Mouse (Mus musculus) intestine, postnatal 0 days (tissue): ENCODE data around the gene Srrm1. TPM values are rescaled to one million over a fixed set of nuclear protein-coding genes. Genes with fewer than 3 reads are reported as not detected.
A peak's percentile ranks its signal among the peaks of the same experiment; 100 is the strongest.

Experiments used
- ATAC-seq: fragments of 200-750 bp; cut with Nextera tagmentation; 2 replicates; pipeline ENCODE4 v1.8.0; 2017; ENCODE audit warnings: mild to moderate bottlenecking, moderate TSS enrichment, moderate library complexity
- H3K27ac ChIP-seq: fragments of 300-500 bp; sonication (generic); 2 replicates; pipeline ENCODE4 v1.5.1; 2014; ENCODE audit warnings: mild to moderate bottlenecking, low read depth, low read length, moderate library complexity
- H3K27me3 ChIP-seq: fragments of 300-500 bp; sonication (generic); replicated peaks from 2 replicates; pipeline ENCODE4 v1.6.1; 2014; ENCODE audit warnings: low read length, mixed read lengths; ENCODE audit not compliant: control insufficient read depth, insufficient read depth
- H3K36me3 ChIP-seq: fragments of 300-500 bp; sonication (generic); 2 replicates; pipeline ENCODE4 v1.6.1; 2014; ENCODE audit warnings: mild to moderate bottlenecking, moderate library complexity; ENCODE audit not compliant: control insufficient read depth, insufficient read depth
- H3K4me1 ChIP-seq: fragments of 300-500 bp; sonication (generic); replicated peaks from 2 replicates; pipeline ENCODE4 v1.6.1; 2014; ENCODE audit warnings: antibody characterized with exemption, low read length, mixed read lengths; ENCODE audit not compliant: control insufficient read depth, insufficient read depth
- H3K4me2 ChIP-seq: fragments of 300-500 bp; sonication (generic); replicated peaks from 2 replicates; pipeline ENCODE4 v1.6.1; 2014; ENCODE audit warnings: low read depth, mild to moderate bottlenecking, moderate library complexity
- H3K4me3 ChIP-seq: fragments of 300-500 bp; sonication (generic); 2 replicates; pipeline ENCODE4 v1.5.1; 2014; ENCODE audit warnings: low read depth, low read length
- H3K9ac ChIP-seq: fragments of 300-500 bp; sonication (generic); 2 replicates; pipeline ENCODE4 v1.6.1; 2014; ENCODE audit warnings: mild to moderate bottlenecking, low read depth, low read length
- H3K9me3 ChIP-seq: fragments of 300-500 bp; sonication (generic); 2 replicates; pipeline ENCODE4 v1.6.1; 2016; ENCODE audit warnings: mixed run types; ENCODE audit not compliant: control insufficient read depth
- CTCF ChIP-seq: sonication (generic); IDR thresholded peaks from 2 replicates; pipeline ENCODE4 v1.5.1; 2016; ENCODE audit warnings: low read depth, mild to moderate bottlenecking, control low read depth, antibody characterized with exemption, moderate library complexity
- WGBS: fragments of 180-500 bp; shearing (Covaris S2); extraction: QIAGEN DNeasy Blood & Tissue Kit; methylation state at CpG from one replicate; pipeline ENCODE4 v1.1.7; 2014; 5-methylcytosine and 5-hydroxymethylcytosine counted together
- polyA plus RNA-seq: library from polyadenylated mRNA; unstranded; fragments of >200 nt; fragmentation: Nextera tagmentation; extraction: Ambion mirVana; gene quantifications from 2 replicates; pipeline ENCODE4 v1.2.1, GENCODE M21; 2015

The Srrm1 gene
- polyA plus RNA-seq, 1 experiment from 2014 or later: 113 TPM

GRCm38 (mm10) chr4:135296565-135296964, 56.6 kb downstream of the Srrm1 start:
- no peak for TF ChIP-seq CTCF
- no peak overlapping the region for H3K27ac ChIP-seq
- H3K4me3 ChIP-seq: no peak overlapping the region
- H3K27me3 ChIP-seq: no peaks in the 10 kb centered on the region
- H3K9me3 ChIP-seq: no peaks in the 10 kb centered on the region
- H3K9ac ChIP-seq: no peak overlapping the region
- peaks cover 3% of the 10 kb centered on the region; the same call in 1 of the 2 replicates for H3K4me1 ChIP-seq
- H3K4me2 ChIP-seq: no peak overlapping the region
- ATAC-seq: no peak
- no peaks in the 10 kb centered on the region for H3K36me3 ChIP-seq

GRCm38 (mm10) chr4:135293813-135294212, 59.3 kb downstream of the Srrm1 start:
- Histone ChIP-seq H3K36me3 (no peaks in the 10 kb centered on the region), H3K9me3 (no peaks in the 10 kb centered on the region), H3K27me3 (no peaks in the 10 kb centered on the region), H3K4me3 (no peak overlapping the region), H3K4me1 (peaks cover 3% of the 10 kb centered on the region; the same call in 1 of the 2 replicates), H3K9ac (no peak overlapping the region), H3K27ac (no peak overlapping the region), H3K4me2 (no peak overlapping the region)
- WGBS: 67% methylated on average over 3 of the region's 3 CpGs
- TF ChIP-seq CTCF: no peak
- ATAC-seq: no peak

- ATAC-seq: peak; percentile 55
- H3K9ac ChIP-seq: no peak overlapping the region
- peak overlapping the region; percentile 37 for H3K4me2 ChIP-seq
- H3K27ac ChIP-seq: peak overlapping the region; percentile 41
- no peaks in the 10 kb centered on the region for H3K9me3 ChIP-seq
- no peak overlapping the region for H3K4me3 ChIP-seq
- 0 out of 2 replicates have a peak, but pooled peaks have one; percentile 3 for TF ChIP-seq CTCF
- no peaks in the 10 kb centered on the region for H3K36me3 ChIP-seq
- no peaks in the 10 kb centered on the region for H3K27me3 ChIP-seq
- peaks cover 3% of the 10 kb centered on the region; the same call in 1 of the 2 replicates for H3K4me1 ChIP-seq
- WGBS: 9% methylated on average over 12 of the region's 12 CpGs
Measured at GRCm38 (mm10) chr4:135292477-135293089, 60.5 kb downstream of the Srrm1 start.

GRCm38 (mm10) chr4:135291841-135292240, 61.3 kb downstream of the Srrm1 start:
- WGBS: 45% methylated on average over 6 of the region's 6 CpGs
- no peak overlapping the region for H3K4me2 ChIP-seq

DNA sequence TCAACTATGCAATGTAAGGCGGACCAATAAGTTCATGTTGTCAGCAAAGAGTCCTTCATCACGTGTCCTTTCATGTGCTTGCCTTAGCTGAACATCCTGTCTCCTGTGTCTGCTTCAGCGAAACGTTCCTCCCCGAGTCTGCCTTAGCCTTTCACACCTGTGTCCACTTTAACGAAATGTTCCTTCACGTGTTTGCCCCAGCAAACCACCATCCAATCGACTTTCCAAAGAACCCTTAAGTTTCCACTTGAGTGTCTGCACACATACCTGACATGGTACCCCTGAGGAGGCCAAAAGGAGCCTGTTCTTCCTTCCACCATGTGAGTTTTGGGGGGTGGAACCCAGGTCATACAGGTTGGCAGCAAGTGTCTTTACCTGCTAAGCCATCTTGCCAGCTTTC, 61.9 kb downstream of the Srrm1 start:
- WGBS: 91% methylated on average over 8 of the region's 8 CpGs
- no peak for TF ChIP-seq CTCF
- no peak for ATAC-seq
- Histone ChIP-seq H3K4me3 (no peak overlapping the region), H3K4me1 (peaks cover 15% of the 10 kb centered on the region; the same call in 1 of the 2 replicates), H3K9me3 (no peaks in the 10 kb centered on the region), H3K27me3 (no peaks in the 10 kb centered on the region), H3K4me2 (no peak overlapping the region), H3K27ac (no peak overlapping the region), H3K9ac (no peak overlapping the region), H3K36me3 (no peaks in the 10 kb centered on the region)

More at GRCm38 (mm10) chr4:135291841-135292240, 61.3 kb downstream of the Srrm1 start:
- H3K36me3 ChIP-seq: no peaks in the 10 kb centered on the region
- H3K9me3 ChIP-seq: no peaks in the 10 kb centered on the region
- no peak overlapping the region for H3K27ac ChIP-seq
- no peak overlapping the region for H3K4me3 ChIP-seq
- no peak for TF ChIP-seq CTCF
- no peak for ATAC-seq
- H3K4me1 ChIP-seq: peaks cover 9% of the 10 kb centered on the region; the same call in 1 of the 2 replicates
- no peaks in the 10 kb centered on the region for H3K27me3 ChIP-seq
- H3K9ac ChIP-seq: no peak overlapping the region

DNA sequence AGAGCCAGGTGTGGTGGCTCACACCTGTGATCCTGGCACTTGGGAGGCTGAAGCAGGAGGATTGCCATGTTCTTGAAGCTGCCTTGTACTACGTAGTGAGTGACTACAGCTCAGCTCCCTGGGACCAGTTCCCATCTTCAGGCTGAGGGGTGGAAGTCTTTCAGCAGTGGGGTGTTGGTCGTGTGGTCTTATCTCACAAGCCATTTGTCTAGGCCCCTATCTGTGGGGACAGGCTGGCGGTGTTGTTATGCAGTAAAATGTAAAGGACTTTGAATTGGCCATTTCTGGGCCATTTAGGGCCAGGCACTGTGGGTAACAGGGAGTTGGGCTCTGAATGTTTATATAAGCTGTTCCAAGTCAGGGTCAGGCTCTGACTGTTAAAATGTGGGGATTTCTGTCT, 65.1 kb downstream of the Srrm1 start:
- H3K9ac ChIP-seq: no peak overlapping the region
- H3K4me3 ChIP-seq: no peak overlapping the region
- no peak overlapping the region for H3K27ac ChIP-seq
- H3K4me2 ChIP-seq: no peak overlapping the region
- peak; percentile 22; the same call in 1 of the 2 replicates for ATAC-seq
- no peaks in the 10 kb centered on the region for H3K27me3 ChIP-seq
- no peak for TF ChIP-seq CTCF
- H3K9me3 ChIP-seq: no peaks in the 10 kb centered on the region
- peaks cover 20% of the 10 kb centered on the region for H3K4me1 ChIP-seq
- WGBS: 38% methylated on average over 3 of the region's 3 CpGs
- no peaks in the 10 kb centered on the region for H3K36me3 ChIP-seq
